Mouse (Mus musculus): ENCODE measurements at regions not wholly inside any gene's neighbourhood (a gene's known extent, or its start where the extent isn't known, plus 50 kb on each side); places are given as distances from the start of the nearest gene placed in this dataset.

DNA sequence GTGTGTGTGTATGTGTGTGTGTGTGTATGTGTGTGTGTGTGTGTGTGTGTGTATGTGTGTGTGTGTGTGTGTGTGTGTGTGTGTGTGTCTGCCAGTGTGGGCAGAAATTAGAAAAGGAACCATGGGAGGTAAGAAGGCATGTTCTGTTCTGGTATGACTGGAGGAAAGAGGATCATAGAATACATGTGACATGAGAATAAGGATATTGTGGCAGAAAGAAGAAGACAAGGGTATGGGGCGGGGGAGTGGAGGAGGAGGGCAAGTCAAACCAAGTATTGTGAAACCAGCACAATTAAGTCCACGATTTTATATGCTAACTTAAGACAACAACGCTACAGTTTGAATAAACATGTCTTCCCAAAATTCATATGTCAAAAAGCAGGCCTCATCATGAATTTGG, 117.4 kb upstream of the Ankrd55 start:
- no peak for DNase-seq (ENCODE audit: low spot score)

DNA sequence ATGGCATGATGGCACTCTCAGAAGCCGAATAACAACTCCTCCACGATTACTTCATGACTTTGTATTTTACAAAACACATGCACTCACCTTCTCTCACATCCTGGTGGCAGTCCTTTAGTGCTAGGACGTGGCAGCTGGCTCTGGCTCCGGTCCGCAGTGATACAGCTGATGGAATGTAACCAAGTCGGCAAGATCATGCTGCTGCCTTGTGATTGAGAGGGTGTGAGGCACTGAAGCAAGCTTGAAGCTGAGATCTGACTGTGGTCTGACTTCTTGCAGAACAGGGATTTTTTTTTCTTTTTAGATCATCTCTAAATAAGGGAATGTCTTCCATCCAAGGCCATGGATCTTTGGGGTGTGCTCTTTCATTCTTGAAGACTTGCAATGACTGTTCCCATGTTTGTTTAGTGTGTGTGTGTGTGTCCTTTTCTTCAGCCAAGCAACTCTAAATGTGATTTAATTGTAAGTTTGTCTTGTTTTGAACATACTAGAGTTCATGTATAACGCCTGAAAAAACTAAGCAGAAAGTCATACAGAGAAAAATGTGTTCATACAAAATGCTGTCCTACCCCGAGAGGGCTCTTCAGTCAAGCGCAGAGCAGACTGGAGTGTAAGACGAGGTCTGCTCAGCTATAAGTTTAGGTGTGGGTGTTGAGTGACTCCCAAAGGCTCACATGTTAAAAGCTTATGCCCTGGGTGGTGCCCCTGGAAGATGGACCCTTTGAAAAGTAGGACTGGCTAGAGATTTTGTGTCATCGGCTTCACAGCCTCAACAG, 116.1 kb upstream of the Ankrd55 start:
- DNase-seq (ENCODE audit: low spot score), result no peak

DNA sequence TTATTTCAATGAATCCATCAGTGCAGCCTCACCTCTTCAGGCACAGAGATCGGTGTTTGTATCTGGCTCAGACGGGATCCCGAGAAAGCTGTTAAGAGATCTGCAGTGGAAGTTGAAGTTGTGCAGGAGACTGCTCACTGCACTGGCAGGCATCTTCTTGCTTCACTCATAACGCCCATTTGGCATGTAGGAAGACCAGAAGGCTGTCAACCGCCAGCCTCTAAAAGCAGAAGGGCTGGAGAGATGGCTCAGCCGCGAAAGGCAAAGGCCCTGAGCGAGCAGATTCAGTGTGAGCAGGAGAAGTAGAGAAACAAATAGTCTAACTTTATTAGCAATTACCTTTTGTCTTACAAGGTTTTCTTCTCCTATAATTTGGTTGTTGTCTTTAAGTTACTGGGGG, 114.3 kb upstream of the Ankrd55 start:
- DNase-seq (ENCODE audit: low spot score), result no peak

DNA sequence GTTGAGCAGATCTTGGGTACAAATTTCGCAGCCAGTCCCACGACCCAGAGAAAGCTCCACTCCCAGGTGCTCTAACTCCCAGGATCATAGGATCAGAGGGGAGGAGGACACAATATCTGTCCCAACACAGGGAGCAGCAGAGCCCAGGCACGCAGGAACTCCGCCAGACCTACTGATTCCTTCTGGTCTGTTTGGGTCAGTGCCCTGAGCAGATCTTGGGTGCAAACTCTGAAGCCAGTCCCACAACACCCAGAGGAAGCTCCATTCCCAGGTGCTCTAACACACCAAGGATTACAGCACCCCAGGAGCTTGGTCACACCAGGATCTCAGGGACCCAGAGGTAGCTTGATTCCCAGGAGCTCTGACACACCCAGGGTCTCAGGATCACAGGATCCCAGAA, 110.2 kb upstream of the Ankrd55 start:
- DNase-seq (ENCODE audit: low spot score), result no peak

DNA sequence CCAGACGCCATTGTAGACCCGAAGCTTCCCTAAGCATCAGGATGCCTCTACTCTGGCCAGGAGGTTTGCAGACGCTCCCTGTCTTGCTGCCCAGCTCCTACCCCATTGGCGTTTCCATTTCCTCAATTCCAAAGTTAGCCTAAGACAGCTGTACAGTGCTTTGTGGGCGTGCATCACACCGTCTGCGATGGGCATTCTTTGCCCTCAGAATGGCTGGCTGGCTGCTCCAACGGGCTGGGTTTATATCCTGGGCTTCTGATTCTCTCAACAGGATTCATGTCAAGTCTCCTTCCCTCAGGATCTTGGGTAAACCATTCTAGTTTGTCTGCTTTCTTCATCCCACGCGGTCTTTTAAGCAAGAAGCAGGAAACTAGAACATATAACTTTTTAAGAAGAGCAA, 104.3 kb upstream of the Ankrd55 start:
- no peak for DNase-seq (ENCODE audit: low spot score)

DNA sequence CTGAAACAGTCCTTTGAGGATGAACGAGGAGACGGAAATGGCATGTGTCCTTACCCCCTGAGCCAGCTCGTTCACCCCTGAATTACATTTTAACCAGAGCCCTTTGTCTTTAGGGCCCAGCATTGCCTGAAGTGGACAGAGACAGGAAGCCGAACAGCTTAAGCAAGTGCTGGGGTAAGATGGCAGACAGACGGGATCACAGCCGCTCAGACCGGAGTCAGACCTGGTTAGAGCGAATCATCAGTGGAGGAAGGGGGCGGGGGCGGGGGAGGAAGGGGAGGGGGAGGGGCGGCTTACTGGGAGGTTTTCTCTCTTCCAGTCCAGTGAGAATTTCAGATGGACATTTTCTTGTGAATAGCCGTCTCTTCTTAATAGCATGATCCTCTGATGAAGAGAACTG, 103.1 kb upstream of the Ankrd55 start:
- no peak for DNase-seq (ENCODE audit: low spot score)

DNA sequence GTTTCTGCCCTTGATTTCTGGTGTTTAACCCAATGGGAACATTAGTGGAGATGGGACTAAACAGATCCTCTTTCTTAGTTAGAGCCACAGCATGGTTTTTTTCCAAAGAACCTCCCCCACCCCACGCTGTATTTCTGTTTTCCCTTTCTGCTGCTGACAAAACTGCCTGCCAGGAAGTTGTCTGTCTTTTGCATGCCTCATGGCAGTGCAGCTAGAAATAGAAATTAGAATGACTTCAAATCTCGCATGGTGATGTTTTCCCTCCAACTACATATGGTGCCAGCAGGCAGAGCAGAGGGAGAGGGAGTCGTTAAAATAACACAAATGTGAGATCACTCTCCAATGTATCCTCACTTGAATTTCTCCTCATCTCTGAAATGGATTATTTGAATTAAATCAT, 101.0 kb upstream of the Ankrd55 start:
- DNase-seq (ENCODE audit: low spot score), result peak; percentile 34

DNA sequence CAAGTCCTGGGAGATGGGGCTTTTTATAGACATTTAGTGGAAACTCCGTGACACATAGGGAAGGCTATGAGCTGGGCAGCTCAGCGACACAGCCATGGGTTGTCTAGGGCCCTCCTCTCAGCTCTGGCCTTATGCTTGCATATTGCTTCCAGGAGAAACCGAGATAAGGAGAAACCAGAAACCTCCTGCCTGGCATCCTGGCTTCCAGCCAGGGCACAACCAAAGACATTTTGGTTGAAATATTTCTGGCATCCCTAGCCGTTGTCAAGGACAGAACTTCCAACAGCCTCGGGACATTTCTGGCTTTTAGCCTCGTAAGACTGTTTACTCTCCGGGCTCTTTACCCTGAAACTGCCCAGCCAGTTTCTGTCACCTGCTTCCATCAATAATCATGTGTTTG, 99.9 kb upstream of the Ankrd55 start:
- DNase-seq (ENCODE audit: low spot score), result no peak

DNA sequence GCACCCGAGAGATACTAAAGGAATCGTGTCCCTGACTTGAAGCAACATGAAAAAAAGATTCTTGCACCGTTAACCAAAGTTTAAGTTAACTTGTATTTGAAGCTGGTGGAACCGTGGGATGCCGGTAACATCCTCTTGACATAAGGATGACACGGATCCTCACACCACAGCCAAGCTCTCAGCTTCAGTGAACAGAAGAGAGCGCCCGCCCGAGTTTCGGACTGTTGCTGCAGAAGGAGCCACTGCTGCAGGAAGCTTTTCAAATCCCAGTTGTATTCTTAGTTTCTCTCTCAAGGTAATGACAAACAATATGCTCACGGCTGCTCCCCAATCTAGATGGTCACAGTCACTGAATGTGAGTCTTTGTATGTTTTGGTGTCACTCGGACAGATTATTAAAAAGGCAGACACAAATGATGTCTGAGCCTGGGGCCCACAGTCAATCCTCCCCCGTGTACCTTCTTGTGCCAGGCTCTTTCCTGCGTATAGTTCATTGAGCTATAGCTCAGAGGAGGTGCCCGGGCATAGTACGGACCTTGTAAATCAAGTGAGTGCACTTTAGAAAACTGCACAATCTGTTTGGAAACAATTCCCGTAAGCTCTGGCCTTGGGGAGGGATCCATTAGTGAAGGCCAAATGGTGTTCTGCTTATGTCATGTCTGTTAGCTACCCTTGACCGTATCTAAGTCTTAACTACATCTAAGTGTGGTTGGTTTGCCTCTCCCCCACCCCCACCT, 99.3 kb upstream of the Ankrd55 start:
- no peak for DNase-seq (ENCODE audit: low spot score)

DNA sequence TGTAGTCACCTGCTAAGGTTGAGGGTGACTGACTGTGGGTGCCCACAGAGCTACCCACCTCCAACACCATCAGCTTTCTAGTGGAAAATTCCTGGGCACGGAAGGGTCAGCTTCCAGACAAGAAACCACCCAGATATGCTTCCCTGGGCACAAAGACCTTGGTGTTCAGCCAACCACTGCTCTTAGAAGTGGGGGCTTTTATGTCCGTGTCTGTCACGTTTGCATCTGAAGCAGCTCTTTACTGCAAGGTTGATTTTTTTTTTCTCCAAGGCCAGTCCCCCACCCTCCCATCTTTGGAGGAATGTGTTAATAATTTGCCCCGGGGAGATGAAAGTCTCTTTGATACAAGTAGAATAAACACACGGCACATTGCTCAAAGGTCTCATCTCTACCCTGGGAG, 98.6 kb upstream of the Ankrd55 start:
- no peak for DNase-seq (ENCODE audit: low spot score)

DNA sequence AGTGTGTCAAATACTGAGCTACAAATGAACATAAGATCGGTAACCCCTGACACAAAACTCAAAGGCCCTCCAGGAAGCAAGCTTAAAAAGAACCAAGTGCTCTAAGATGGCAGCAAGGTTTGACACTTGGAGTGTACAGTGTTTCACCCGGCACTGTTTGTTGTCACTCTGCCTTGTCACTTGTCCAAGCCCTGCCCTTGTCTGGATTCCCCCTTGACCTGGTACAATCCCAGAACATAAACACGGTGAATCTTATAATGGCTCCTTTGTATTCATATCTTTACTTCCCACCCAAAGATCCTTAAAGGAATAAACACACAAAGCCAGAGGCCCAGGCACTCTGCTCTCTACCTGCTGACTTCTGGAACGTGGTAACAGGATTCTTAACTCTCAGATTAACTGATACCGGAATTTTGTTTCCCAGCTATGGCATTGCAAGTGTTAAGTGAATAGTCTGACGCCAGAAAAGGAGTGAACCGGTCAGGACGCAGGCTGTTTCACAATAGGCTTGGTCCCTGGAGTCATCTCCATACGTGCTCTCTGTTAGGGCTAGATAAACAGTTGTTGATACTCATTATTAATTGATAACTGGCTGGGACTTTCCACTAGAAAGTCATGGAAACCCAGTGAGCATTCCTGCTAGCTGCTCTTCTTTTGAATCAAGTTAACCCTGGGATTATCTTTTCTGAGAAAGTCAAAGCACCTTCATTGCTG, 95.9 kb upstream of the Ankrd55 start:
- no peak for DNase-seq (ENCODE audit: low spot score)

DNA sequence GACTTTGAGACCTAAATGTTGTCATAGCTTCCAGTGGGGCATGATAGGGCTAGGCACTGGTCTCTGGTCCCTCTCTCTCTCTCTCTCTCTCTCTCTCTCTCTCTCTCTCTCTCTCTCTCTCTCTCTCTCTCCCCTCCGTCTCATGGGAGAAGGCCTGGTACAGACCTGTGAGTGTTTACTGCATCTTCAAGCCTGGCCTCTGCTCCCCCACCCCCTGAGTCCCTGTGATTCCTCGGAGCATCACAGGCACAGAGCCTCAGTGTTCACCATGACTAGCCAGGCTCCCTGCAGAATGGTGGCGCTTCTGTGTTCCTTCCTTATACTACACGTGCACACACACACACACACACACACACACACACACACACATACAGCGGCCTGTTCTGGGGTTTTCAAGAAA, 94.6 kb upstream of the Ankrd55 start:
- no peak for DNase-seq (ENCODE audit: low spot score)

DNA sequence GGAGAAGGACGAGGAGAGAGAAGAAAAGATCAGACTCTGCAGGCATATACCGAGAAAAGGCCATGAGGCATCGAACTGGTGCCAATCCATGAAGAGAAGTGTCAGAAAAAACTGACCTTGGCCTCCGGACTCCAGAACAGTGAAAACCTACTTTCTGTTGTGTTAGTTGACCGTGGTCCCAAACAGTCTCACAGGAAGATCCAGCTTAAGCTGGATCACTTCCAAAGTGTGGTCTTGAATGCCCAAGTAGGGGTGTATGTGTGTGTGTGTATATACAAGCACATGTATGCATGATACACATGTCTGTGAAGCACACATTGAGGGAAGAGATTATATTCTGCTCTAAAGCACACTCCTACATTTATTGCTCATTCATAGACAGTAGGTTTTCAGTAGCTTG, 93.3 kb upstream of the Ankrd55 start:
- no peak for DNase-seq (ENCODE audit: low spot score)

DNA sequence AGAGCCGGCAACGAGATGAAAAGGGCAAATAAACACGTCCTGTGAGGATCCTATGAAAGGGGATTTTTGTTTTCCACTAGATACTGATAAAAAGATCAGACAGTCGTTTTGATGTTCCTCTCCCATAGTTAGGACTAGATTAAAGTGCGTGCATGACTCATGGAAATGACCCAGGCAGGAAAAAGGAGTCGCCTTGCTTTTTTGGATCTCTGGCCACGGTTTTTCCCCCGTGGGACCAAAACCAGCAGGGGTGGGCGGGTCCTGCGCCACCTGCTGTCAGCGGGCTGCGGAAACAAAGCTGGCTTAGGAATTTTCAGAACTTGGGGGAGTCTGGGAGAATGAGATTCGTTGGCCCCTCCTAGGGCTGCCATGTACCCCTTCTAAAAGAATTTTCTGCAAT, 91.5 kb upstream of the Ankrd55 start:
- DNase-seq (ENCODE audit: low spot score), result no peak

DNA sequence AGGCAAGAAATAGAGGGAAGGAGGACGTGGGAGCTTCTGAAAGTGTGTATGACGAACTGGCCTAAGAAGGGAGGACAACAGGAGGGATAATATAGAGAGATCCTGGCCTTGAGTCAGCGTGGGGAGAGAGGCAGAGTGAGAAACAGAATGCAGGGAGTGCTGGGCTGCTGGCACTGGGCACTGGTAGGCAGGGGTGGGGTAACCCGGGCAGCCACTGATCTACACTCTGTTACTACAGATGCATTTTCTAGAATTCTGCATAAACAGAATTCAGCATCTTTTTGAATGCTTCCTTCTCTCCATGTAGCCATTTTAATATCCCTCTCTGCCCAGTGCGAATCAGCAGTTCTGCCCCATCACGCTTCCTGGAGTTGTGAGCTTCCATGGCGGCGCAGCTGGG, 84.5 kb upstream of the Ankrd55 start:
- DNase-seq (ENCODE audit: low spot score), result no peak

DNA sequence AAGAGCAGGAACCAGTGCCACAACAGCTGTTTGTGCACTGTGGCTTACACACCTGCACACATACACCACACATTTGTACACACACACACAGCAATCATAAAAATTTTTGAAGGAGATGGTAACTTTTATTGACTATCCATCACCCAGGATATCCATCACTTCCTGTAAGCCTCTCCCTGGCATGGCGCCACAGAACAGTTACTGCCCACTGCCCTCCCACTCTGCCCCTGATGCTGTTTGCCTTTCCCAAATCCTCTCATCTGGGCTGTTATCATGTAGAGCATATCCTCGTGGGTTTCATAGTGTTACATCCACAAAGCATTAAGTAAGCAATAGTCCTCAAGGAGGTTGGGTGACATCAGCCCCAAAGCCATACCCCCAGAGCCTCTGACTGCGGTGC, 84.0 kb upstream of the Ankrd55 start:
- no peak for DNase-seq (ENCODE audit: low spot score)

DNA sequence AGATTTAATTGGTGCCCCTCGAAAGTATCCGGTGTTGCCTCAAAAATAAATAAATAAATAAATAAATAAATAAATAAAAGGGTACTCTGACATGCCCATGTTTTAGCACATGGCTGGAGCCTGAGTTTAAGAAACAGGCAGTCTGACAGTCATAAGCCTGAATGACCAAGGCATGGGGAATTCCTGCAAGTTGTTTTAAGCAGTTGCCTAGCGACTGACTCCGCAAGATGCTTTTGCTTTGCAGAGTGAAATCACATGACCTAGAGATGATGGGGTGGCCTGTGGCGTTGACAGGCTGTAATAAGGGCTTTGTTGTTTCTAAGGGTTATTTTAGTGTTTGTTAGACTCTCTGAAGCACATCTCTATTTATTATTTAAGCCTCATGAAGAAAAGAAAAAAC, 83.4 kb upstream of the Ankrd55 start:
- DNase-seq (ENCODE audit: low spot score), result no peak

DNA sequence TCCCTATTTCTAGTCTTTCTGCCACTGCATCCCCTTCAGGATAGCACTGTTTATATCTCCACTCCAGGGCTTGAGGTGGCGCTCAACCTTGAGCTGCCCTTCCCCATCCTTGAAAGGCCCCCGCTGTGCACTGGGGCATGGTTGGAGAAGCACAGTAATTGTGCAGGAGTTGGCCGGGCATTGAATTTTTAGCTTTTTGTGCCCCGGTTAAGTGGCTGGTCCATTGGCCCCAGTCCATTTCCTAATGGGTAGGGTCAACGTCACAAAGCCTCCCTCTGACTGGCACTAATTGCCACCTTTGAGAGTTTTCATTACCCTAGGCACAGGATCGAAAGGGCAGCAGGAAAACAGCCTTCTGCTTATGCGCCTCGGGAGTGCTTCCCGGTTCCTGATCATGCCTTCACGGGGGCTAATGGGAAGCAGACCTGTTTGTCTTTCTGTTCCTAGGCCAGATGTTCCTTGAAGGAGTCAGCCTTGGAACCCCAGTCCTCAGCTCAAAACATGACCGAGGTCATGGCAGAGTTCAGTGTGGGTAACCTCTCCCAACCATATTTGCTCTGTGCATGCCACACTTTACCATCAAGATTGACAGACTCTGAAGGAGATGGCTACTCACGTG, 80.5 kb upstream of the Ankrd55 start:
- DNase-seq (ENCODE audit: low spot score), result no peak

DNA sequence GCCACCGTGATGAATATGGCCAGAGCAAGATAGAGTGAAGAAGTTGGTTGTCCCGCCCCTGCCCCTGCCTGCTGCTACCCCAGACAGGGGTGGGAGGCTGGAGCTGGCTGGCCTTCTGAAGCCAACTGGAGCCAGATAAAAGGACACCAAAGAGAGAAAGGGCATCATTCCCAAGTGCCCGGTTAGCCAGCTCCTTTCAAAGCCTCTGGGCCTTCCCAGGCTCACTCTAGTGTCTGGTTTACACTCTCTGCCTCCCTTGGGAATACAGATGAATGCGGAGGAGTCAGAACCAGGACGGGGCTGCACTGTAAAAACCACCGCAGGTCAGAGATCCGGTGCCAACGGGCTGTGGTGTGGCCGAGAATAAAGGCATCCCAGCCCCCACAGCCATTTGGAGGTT, 76.4 kb upstream of the Ankrd55 start:
- DNase-seq (ENCODE audit: low spot score), result no peak

DNA sequence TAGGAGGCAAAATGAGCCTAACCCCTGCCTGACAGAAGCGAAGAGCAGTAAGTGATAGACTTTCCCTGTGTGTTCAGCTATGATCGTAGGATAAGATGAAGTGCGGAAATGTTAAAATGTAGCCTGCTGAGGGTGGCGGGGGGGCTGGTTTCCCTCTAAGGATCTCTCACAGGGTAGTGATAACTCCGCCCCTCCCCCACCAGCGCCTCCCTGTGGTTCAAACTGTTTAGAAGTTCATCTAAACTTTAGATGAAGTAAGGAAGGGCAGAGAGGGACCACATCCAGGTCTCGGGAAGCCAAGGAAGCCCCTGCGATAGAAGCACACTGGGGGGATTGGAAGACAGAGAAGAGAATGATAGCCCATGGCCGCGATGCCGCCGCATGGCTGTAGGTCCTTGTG, 75.9 kb upstream of the Ankrd55 start:
- DNase-seq (ENCODE audit: low spot score), result no peak

DNA sequence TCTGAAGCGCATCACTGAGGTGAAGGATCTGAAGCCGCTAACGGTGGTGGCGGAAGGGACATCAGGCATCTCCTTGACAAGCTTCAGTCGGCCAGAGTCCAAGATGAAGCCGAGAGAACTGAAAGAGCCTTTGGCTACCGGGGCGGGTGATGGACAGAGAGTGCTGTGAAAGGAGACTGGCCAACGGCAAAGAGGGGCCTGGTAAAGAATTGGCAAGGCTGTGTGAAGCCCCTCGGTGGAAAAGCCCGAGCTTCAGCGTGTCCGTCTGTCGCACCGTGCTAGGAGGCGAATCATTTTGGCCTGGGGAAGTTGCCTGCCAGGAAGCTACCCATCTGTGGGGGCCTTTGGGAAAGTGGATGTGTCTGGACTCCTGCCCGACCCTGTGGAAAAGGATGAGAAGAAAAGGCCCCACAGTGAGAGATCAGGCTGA, 74.6 kb upstream of the Ankrd55 start:
- no peak for DNase-seq (ENCODE audit: low spot score)

DNA sequence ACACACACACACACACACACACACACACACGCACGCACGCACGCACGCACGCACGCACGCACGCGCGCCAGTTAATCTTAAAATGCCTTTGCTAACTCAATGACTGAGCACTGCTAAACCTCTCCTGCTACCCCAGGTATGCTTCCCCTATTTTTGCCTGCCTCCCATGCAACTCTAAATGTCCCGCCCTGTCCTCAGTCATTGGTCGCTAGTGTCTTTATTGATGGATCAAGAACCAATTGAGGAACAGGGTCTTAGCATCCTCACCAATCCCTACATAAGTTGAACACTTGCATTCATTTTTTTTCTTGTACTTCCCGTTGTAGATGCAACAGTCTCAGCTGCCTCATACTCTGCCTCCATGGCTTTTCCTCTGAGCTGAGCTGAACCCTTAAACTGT, 72.2 kb upstream of the Ankrd55 start:
- DNase-seq (ENCODE audit: low spot score), result no peak

DNA sequence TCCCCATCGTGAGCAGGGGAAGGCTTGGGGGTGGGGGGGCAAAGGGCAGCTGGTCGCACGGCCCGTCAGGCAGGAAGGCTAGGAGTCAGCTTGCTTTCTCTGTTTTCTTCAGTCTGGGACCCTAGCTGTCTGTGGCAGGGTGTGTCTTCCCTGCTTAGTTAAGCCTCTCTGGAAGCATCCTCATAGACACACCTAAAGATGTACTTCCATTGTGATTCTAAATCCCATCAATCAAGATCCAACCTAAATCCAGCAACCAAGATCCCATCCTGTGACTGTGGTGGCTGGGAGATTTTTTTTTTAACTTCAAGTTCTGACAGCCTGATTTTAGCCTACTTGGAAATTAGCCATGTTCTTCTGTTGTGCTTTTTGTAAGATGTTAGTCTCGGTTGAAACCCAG, 69.9 kb upstream of the Ankrd55 start:
- DNase-seq (ENCODE audit: low spot score), result no peak

Data from left cerebral cortex, adult 11 months (tissue).